Mouse (Mus musculus) embryonic facial prominence, embryonic 11.5 days (tissue): ENCODE results near the gene Tep1. TPM values are rescaled to one million over a fixed set of nuclear protein-coding genes. Genes with fewer than 3 reads are reported as not detected.

ENCODE experiments used
- polyA plus RNA-seq: library from polyadenylated mRNA; unstranded; fragments of >200 nt; fragmentation: Nextera tagmentation; extraction: Ambion mirVana; gene quantifications from 2 replicates; pipeline ENCODE4 v1.2.1, GENCODE M21; 2014

The Tep1 gene
- polyA plus RNA-seq, 1 experiment from 2014 or later = 5.3 TPM

Other genes with a start within 250 kb of the Tep1 start
- not detected in 2 replicates for gene Olfr745, start 231.2 kb downstream of the Tep1 start, polyA plus RNA-seq
- gene Olfr746, start 223.5 kb downstream of the Tep1 start, polyA plus RNA-seq = not detected in 2 replicates
- gene Olfr747, start 177.4 kb downstream of the Tep1 start, polyA plus RNA-seq = not detected in 2 replicates
- gene Olfr748, start 163.2 kb downstream of the Tep1 start, polyA plus RNA-seq = not detected in 2 replicates
- gene Olfr749, start 125.5 kb downstream of the Tep1 start, polyA plus RNA-seq = not detected in 2 replicates
- 88.7 and 93.8 TPM in 2 replicates for gene Ttc5, start 85.0 kb downstream of the Tep1 start, polyA plus RNA-seq
- not detected in 2 replicates for gene Ccnb1ip1, start 62.8 kb downstream of the Tep1 start, polyA plus RNA-seq
- gene Parp2, start 62.7 kb downstream of the Tep1 start, polyA plus RNA-seq = 70.0 and 75.8 TPM in 2 replicates
- 0.15 TPM in 1 of 2 replicates, not detected in the other for gene Klhl33, start 26.9 kb upstream of the Tep1 start, polyA plus RNA-seq
- 188 and 208 TPM in 2 replicates for gene Osgep, start 54.3 kb upstream of the Tep1 start, polyA plus RNA-seq
- 471 and 486 TPM in 2 replicates for gene Apex1, start 54.4 kb upstream of the Tep1 start, polyA plus RNA-seq
- 49.1 and 52.4 TPM in 2 replicates for gene Pip4p1, start 60.3 kb upstream of the Tep1 start, polyA plus RNA-seq
- gene Pnp, start 60.5 kb upstream of the Tep1 start, polyA plus RNA-seq = 72.0 and 72.8 TPM in 2 replicates
- gene Gm49342, start 74.0 kb upstream of the Tep1 start, polyA plus RNA-seq = not detected in 2 replicates
- 0.36 and 0.47 TPM in 2 replicates for gene Pnp2, start 85.4 kb upstream of the Tep1 start, polyA plus RNA-seq
- gene Rnase10, start 137.2 kb upstream of the Tep1 start, polyA plus RNA-seq = 0.13 TPM in 1 of 2 replicates, not detected in the other
- gene Rnase9, start 171.3 kb upstream of the Tep1 start, polyA plus RNA-seq = not detected in 2 replicates
- gene Rnase11, start 179.6 kb upstream of the Tep1 start, polyA plus RNA-seq = not detected in 2 replicates
- gene Rnase12, start 187.1 kb upstream of the Tep1 start, polyA plus RNA-seq = not detected in 2 replicates
- not detected in 2 replicates for gene Olfr750, start 203.9 kb upstream of the Tep1 start, polyA plus RNA-seq
- gene Rnase4, start 220.5 kb upstream of the Tep1 start, polyA plus RNA-seq = 14.4 and 14.7 TPM in 2 replicates
- gene Ang, start 220.6 kb upstream of the Tep1 start, polyA plus RNA-seq = 2.2 and 2.6 TPM in 2 replicates
- not detected in 2 replicates for gene Eddm3b, start 243.9 kb upstream of the Tep1 start, polyA plus RNA-seq